Mouse (Mus musculus): ENCODE measurements around the gene Ano10. TPM values are rescaled to one million over a fixed set of nuclear protein-coding genes. Genes with fewer than 3 reads are reported as not detected.

Gene Ano10
- polyA plus RNA-seq, 1 experiment from 2014 or later: 23.5 TPM

DNA sequence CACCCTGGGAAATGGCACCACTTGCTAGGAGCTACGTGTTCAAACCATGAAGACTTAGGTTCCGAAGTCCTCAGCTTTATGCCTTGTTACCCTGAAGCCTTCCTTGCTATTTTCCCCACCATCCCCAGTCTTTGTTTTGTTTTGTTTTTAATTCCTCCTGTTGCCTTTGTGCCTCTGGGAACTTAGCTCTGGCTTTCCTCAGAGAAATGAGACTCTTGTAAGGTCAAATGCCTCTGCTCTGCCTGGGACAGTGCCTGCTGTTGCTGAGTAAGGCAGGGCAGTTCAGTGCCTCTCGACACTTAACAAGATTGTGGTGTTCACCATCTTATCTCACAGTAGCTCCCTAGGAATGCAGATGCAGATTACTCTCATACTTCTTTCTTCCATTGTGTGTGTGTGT, 140.8 kb downstream of the Ano10 start:
- H3K36me3 ChIP-seq: peaks cover 6% of the 10 kb centered on the region; the same call in 1 of the 2 replicates
- 67% methylated on average over 3 of the region's 3 CpGs for WGBS
- peaks cover 29% of the 10 kb centered on the region for H3K4me1 ChIP-seq (replicated peaks)
- no peak overlapping the region for H3K4me2 ChIP-seq
- H3K4me3 ChIP-seq: no peak overlapping the region
- no peak for ATAC-seq (replicated peaks; ENCODE audit: insufficient number of reproducible peaks, insufficient read depth, low FRiP score, low read depth)
- H3K27ac ChIP-seq: no peak overlapping the region
- no peak overlapping the region for H3K9ac ChIP-seq
- no peaks in the 10 kb centered on the region for H3K9me3 ChIP-seq (replicated peaks)
- no peaks in the 10 kb centered on the region for H3K27me3 ChIP-seq

- Histone ChIP-seq H3K4me1 (replicated peaks) (peaks cover 22% of the 10 kb centered on the region), H3K4me3 (no peak overlapping the region), H3K27ac (no peak overlapping the region), H3K9ac (no peak overlapping the region), H3K9me3 (replicated peaks) (no peaks in the 10 kb centered on the region), H3K27me3 (no peaks in the 10 kb centered on the region), H3K36me3 (peaks cover 7% of the 10 kb centered on the region; the same call in 1 of the 2 replicates), H3K4me2 (no peak overlapping the region)
- 44% methylated on average over 1 of the region's 1 CpGs for WGBS
- ATAC-seq (replicated peaks; ENCODE audit: insufficient number of reproducible peaks, insufficient read depth, low FRiP score, low read depth): no peak
Measured at GRCm38 (mm10) chr9:122152501-122152900, 141.7 kb downstream of the Ano10 start.

DNA sequence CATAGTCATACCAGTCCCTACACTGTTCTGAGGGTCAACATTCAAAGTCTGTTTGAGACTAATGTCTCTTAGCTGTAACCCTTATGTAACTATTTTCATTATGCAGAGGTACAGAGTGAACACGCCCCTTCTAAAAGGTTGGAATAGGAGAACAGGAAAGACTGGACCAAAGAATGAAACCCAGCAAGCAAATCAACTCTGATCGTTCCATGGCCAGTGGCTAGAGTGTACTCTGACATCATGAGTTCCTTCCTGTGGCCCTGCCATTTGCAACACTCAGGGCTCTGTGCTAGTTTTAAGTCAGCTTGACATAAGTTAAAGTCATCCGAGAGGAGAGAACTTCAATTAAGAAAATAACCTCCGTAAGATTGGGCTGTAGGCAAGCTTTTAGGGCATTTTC, 142.2 kb downstream of the Ano10 start:
- no peak for ATAC-seq (replicated peaks; ENCODE audit: insufficient number of reproducible peaks, insufficient read depth, low FRiP score, low read depth)

DNA sequence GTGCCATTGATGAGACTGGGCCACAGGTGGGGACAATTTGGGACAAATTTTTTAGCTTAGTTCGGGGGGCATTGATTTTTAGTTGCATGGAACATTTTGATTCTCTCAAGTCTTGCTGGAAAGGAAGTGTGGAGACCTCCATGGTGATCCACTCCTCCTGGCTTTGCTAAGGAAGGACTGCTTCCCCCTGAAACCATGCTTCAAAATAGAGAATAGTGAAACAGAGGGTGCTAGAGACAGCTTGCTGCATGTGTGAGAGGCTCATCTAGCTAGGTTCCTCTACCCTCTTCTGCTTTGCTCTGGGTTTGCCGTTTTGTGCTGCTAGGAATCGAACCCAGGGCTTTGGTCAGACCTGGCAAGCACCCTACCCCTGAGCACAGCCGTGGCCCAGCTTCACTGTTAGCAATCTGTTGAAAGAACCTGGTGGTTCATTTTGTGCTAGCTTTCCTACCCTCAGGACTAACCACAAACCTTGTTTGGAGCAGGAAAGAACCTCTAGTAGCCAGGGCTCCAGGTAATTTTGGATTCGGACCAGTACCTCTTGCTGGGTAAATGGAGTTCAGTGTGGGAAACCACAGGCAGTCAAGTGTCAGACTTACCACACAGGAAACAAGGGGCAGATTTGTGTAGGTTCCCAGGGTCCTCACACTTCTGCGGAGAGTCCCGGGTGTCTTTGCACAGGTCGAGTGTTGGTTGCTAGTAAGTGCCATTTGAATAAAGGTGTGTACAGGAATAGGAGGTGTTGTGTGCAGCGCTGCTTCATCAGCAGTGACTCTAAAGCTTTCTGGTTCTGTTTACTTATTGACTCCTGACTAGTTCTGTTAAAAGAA, 144.0 kb downstream of the Ano10 start:
- 82% methylated on average over 9 of the region's 9 CpGs for WGBS
- Histone ChIP-seq H3K27me3 (no peaks in the 10 kb centered on the region), H3K27ac (no peak overlapping the region), H3K9ac (no peak overlapping the region), H3K9me3 (replicated peaks) (no peaks in the 10 kb centered on the region), H3K4me1 (replicated peaks) (peaks cover 32% of the 10 kb centered on the region), H3K4me3 (no peak overlapping the region), H3K4me2 (no peak overlapping the region), H3K36me3 (peaks cover 8% of the 10 kb centered on the region; the same call in 1 of the 2 replicates)
- no peak for ATAC-seq (replicated peaks; ENCODE audit: insufficient number of reproducible peaks, insufficient read depth, low FRiP score, low read depth)

More for the DNA sequence above, 142.2 kb downstream of the Ano10 start:
- Histone ChIP-seq H3K9me3 (replicated peaks) (no peaks in the 10 kb centered on the region), H3K4me1 (replicated peaks) (peaks cover 21% of the 10 kb centered on the region), H3K27ac (no peak overlapping the region), H3K36me3 (peaks cover 4% of the 10 kb centered on the region; the same call in 1 of the 2 replicates), H3K4me3 (no peak overlapping the region), H3K27me3 (no peaks in the 10 kb centered on the region), H3K9ac (no peak overlapping the region), H3K4me2 (no peak overlapping the region)
- whole genome bisulfite sequencing: 85% methylated on average over 4 of the region's 4 CpGs

DNA sequence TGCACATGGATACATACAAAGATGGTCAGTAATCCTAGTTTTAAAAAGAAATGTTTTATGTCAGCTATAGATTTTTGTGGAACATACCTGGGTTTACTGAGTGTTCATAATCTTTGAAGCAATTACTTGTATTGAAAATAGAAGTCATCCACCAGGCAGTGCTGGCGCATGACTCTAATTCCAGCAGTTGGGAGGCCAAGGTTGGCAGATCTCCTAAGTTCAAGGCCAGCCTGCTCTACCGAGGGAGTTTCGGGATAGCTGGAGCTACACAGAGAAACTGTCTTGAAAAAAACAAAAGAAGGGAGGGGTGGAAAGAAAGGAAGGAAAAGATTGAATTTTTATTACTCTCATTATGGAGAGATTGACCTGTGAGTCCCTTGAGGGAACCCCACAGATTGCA, 145.9 kb downstream of the Ano10 start:
- no peak for ATAC-seq (replicated peaks; ENCODE audit: insufficient number of reproducible peaks, insufficient read depth, low FRiP score, low read depth)
- no peak overlapping the region for H3K9ac ChIP-seq
- peaks cover 26% of the 10 kb centered on the region for H3K4me1 ChIP-seq (replicated peaks)
- H3K27me3 ChIP-seq: no peaks in the 10 kb centered on the region
- H3K4me3 ChIP-seq: no peak overlapping the region
- no peaks in the 10 kb centered on the region for H3K9me3 ChIP-seq (replicated peaks)
- no peak overlapping the region for H3K27ac ChIP-seq
- H3K36me3 ChIP-seq: peaks cover 19% of the 10 kb centered on the region
- WGBS: 90% methylated on average over 3 of the region's 3 CpGs
- no peak overlapping the region for H3K4me2 ChIP-seq

DNA sequence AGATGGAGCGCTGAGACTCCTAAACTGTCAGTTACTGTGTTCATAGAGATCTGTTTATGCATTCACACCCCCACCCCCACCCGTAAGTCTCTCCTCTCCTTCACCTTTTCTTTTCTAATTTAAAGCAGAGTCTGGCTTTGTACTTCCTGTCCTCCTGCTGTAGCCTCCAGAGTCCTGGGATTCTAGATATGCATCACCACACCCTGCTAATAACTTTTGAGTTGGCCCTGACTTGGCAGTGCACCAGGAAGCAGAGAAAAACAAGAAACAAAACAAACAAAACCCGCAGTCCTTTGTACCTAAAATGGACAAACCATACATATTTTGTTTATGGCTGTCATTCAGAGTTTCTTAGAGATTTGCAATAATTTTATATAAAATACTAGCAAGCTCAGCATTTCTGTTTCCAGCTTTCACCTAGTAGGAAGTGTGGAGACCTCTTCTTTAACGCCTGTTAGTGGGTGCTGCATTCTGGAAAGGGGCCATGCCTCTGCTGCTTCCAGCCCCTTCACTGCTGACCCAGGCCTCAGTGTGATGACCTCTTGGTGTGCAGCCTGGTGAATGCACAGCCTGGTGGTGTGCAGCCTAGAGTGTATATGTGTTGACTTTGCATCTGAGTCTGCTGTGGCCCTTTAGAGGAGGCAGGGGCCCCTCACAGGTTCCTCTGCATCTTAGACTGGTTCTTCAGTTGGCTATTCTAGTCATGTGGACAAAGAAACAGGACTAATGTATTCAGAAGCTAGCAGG, 147.9 kb downstream of the Ano10 start:
- peaks cover 30% of the 10 kb centered on the region for H3K4me1 ChIP-seq (replicated peaks)

GRCm38 (mm10) chr9:122145677-122146076, 148.5 kb downstream of the Ano10 start:
- ATAC-seq (replicated peaks; ENCODE audit: insufficient number of reproducible peaks, insufficient read depth, low FRiP score, low read depth): no peak
- no peak overlapping the region for H3K4me3 ChIP-seq
- no peak overlapping the region for H3K27ac ChIP-seq
- no peak overlapping the region for H3K4me2 ChIP-seq
- H3K4me1 ChIP-seq (replicated peaks): peaks cover 30% of the 10 kb centered on the region
- H3K9ac ChIP-seq: no peak overlapping the region
- H3K9me3 ChIP-seq (replicated peaks): no peaks in the 10 kb centered on the region
- H3K36me3 ChIP-seq: peaks cover 19% of the 10 kb centered on the region
- no peaks in the 10 kb centered on the region for H3K27me3 ChIP-seq

More for the DNA sequence above, 147.9 kb downstream of the Ano10 start:
- Histone ChIP-seq H3K36me3 (peaks cover 19% of the 10 kb centered on the region), H3K4me2 (no peak overlapping the region), H3K9me3 (replicated peaks) (no peaks in the 10 kb centered on the region), H3K27me3 (no peaks in the 10 kb centered on the region), H3K27ac (no peak overlapping the region), H3K4me3 (no peak overlapping the region), H3K9ac (no peak overlapping the region)
- 73% methylated on average over 4 of the region's 4 CpGs for WGBS
- ATAC-seq (replicated peaks; ENCODE audit: insufficient number of reproducible peaks, insufficient read depth, low FRiP score, low read depth): no peak

DNA sequence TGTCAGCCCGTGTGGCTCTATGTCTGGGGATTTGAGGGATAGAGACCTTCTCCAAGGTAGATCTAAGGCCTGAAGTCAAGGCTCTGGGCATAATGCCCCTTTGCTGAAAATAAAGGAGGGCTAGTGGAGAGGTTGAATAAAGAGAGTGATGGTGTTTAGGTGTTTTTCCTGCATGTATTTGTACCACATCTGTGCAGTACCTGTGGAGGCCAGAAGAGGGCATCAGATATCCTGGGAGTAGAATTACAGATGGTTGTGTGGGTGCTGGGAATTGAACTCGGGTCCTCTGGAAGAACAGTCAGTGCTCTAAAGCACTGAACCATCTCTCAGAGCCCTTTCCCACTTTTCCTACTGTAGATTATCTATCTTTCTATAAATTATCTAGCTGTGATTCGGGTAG, 149.4 kb downstream of the Ano10 start:
- H3K4me1 ChIP-seq (replicated peaks): peaks cover 37% of the 10 kb centered on the region
- 90% methylated on average over 3 of the region's 3 CpGs for WGBS
- H3K4me2 ChIP-seq: no peak overlapping the region
- no peak for ATAC-seq (replicated peaks; ENCODE audit: insufficient number of reproducible peaks, insufficient read depth, low FRiP score, low read depth)
- no peaks in the 10 kb centered on the region for H3K9me3 ChIP-seq (replicated peaks)
- H3K36me3 ChIP-seq: peaks cover 19% of the 10 kb centered on the region
- H3K9ac ChIP-seq: no peak overlapping the region
- H3K4me3 ChIP-seq: no peak overlapping the region
- H3K27me3 ChIP-seq: no peaks in the 10 kb centered on the region
- no peak overlapping the region for H3K27ac ChIP-seq

DNA sequence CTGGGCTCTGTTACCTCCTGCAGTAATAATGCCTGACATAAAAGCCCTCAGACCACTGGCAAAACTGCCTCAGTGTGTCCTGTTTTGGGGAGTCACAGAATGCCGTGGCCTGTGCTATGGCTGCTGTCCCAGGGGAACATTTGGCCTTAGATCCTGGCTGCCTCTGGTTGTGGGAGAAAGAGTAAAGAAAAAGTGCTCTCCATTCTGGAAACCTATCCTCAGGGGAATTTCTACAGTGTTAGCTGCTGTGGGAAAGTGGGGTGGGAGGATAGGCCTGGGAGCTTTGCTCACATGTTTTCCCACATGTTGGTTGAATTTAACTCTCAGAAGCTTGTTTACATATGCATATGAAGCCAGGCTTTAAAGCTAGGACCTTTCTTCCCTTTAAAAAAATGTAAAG, 151.0 kb downstream of the Ano10 start:
- WGBS: 81% methylated on average over 1 of the region's 1 CpGs
- no peak overlapping the region for H3K4me2 ChIP-seq
- no peak overlapping the region for H3K4me3 ChIP-seq
- H3K4me1 ChIP-seq (replicated peaks): peaks cover 37% of the 10 kb centered on the region
- H3K9me3 ChIP-seq (replicated peaks): no peaks in the 10 kb centered on the region
- H3K36me3 ChIP-seq: peaks cover 23% of the 10 kb centered on the region
- no peak for ATAC-seq (replicated peaks; ENCODE audit: insufficient number of reproducible peaks, insufficient read depth, low FRiP score, low read depth)
- H3K27me3 ChIP-seq: no peaks in the 10 kb centered on the region
- H3K9ac ChIP-seq: no peak overlapping the region
- H3K27ac ChIP-seq: peak overlapping the region; percentile 7; the same call in 1 of the 2 replicates

DNA sequence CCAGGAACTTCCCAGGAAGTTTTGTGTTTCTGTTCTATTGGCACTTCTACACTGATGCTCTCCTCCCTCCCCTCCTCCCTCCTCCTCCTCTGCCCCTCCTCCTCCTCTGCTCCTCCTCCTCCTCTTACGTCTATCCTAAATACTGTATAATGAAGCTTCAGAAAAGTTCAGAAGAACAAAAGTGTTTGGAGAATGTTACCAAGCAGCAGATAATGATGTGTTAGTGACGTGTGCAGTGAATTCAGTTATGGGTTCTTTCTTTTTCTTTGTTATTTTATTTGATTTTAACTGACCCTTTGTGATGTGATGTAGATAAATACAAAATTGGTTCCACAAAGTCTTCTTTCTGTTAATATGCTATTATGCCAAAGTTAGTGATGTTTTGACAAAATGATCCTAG, 155.0 kb downstream of the Ano10 start:
- H3K36me3 ChIP-seq: peaks cover 15% of the 10 kb centered on the region
- ATAC-seq (replicated peaks; ENCODE audit: insufficient number of reproducible peaks, insufficient read depth, low FRiP score, low read depth): no peak
- H3K4me2 ChIP-seq: no peak overlapping the region
- no peak overlapping the region for H3K9ac ChIP-seq
- WGBS: 49% methylated on average over 2 of the region's 2 CpGs
- H3K4me3 ChIP-seq: no peak overlapping the region
- H3K9me3 ChIP-seq (replicated peaks): no peaks in the 10 kb centered on the region
- peaks cover 42% of the 10 kb centered on the region for H3K4me1 ChIP-seq (replicated peaks)
- no peaks in the 10 kb centered on the region for H3K27me3 ChIP-seq
- H3K27ac ChIP-seq: no peak overlapping the region

GRCm38 (mm10) chr9:122138371-122139029, 155.7 kb downstream of the Ano10 start:
- Histone ChIP-seq H3K4me1 (replicated peaks) (peaks cover 42% of the 10 kb centered on the region), H3K9ac (no peak overlapping the region), H3K27ac (no peak overlapping the region), H3K9me3 (replicated peaks) (no peaks in the 10 kb centered on the region), H3K4me2 (no peak overlapping the region), H3K27me3 (no peaks in the 10 kb centered on the region), H3K36me3 (peaks cover 15% of the 10 kb centered on the region), H3K4me3 (no peak overlapping the region)
- WGBS: 89% methylated on average over 4 of the region's 4 CpGs
- ATAC-seq (replicated peaks; ENCODE audit: insufficient number of reproducible peaks, insufficient read depth, low FRiP score, low read depth): no peak
